Mouse (Mus musculus): Measurements from ENCODE around the gene Nek4. TPM values are rescaled to one million over a fixed set of nuclear protein-coding genes. Genes with fewer than 3 reads are reported as not detected.

The Nek4 gene
- polyA plus RNA-seq, 1 experiment from 2014 or later = 4.1 TPM

GRCm38 (mm10) chr14:31016063-31016462 lies 64.9 kb downstream of the Nek4 start:
- ATAC-seq (ENCODE audit: insufficient read depth) = no peak
- WGBS (ENCODE audit: insufficient replicate concordance) = 10% methylated on average over 1 of the region's 1 CpGs
- Histone ChIP-seq H3K9me3 (replicated peaks) (no peaks in the 10 kb centered on the region), H3K36me3 (replicated peaks) (peaks cover 67% of the 10 kb centered on the region), H3K4me2 (peak overlapping the region; percentile 91; the same call in 1 of the 2 replicates), H3K27me3 (no peaks in the 10 kb centered on the region), H3K4me3 (replicated peaks) (no peak overlapping the region), H3K4me1 (replicated peaks) (peaks cover 41% of the 10 kb centered on the region), H3K27ac (replicated peaks) (peak overlapping the region; percentile 35; the same call in 1 of the 2 replicates), H3K9ac (no peak overlapping the region)

- H3K27me3 ChIP-seq = no peaks in the 10 kb centered on the region
- no peak for ATAC-seq (ENCODE audit: insufficient read depth)
- peak overlapping the region; percentile 93 for H3K9ac ChIP-seq
- peak overlapping the region; percentile 91 for H3K4me2 ChIP-seq
- H3K4me3 ChIP-seq (replicated peaks) = peak overlapping the region; percentile 68
- H3K4me1 ChIP-seq (replicated peaks) = peaks cover 56% of the 10 kb centered on the region
- H3K27ac ChIP-seq (replicated peaks) = peak overlapping the region; percentile 98
- peaks cover 61% of the 10 kb centered on the region for H3K36me3 ChIP-seq (replicated peaks)
- no peaks in the 10 kb centered on the region for H3K9me3 ChIP-seq (replicated peaks)
- WGBS (ENCODE audit: insufficient replicate concordance) = 0% methylated on average over 2 of the region's 2 CpGs
Observed at GRCm38 (mm10) chr14:31017854-31018253, 66.7 kb downstream of the Nek4 start.

- H3K4me1 ChIP-seq (replicated peaks) = peaks cover 59% of the 10 kb centered on the region
- H3K27me3 ChIP-seq = no peaks in the 10 kb centered on the region
- H3K4me2 ChIP-seq = peak within 1 kb of the TSS; percentile 91
- H3K27ac ChIP-seq (replicated peaks) = peak within 1 kb of the TSS; percentile 98
- peak; percentile 87 for ATAC-seq (ENCODE audit: insufficient read depth)
- no peaks in the 10 kb centered on the region for H3K9me3 ChIP-seq (replicated peaks)
- WGBS (ENCODE audit: insufficient replicate concordance) = under 1% methylated on average over 53 of the region's 53 CpGs
- H3K9ac ChIP-seq = peak within 1 kb of the TSS; percentile 93
- peak within 1 kb of the TSS; percentile 68 for H3K4me3 ChIP-seq (replicated peaks)
- peaks cover 59% of the 10 kb centered on the region for H3K36me3 ChIP-seq (replicated peaks)
Observed at GRCm38 (mm10) chr14:31018860-31019291, 67.7 kb downstream of the Nek4 start, which contains the start of the genes Pbrm1 and Gnl3. Gene Pbrm1 (plus strand): TSS chr14:31019138. Gene Gnl3 (minus strand): TSS chr14:31019152.

- Histone ChIP-seq H3K4me2 (peak overlapping the region; percentile 91), H3K4me1 (replicated peaks) (peaks cover 59% of the 10 kb centered on the region), H3K9ac (peak overlapping the region; percentile 93), H3K36me3 (replicated peaks) (peaks cover 57% of the 10 kb centered on the region), H3K9me3 (replicated peaks) (no peaks in the 10 kb centered on the region), H3K27ac (replicated peaks) (peak overlapping the region; percentile 98), H3K4me3 (replicated peaks) (peak overlapping the region; percentile 68), H3K27me3 (no peaks in the 10 kb centered on the region)
- WGBS (ENCODE audit: insufficient replicate concordance) = 4% methylated on average over 38 of the region's 56 CpGs
- ATAC-seq (ENCODE audit: insufficient read depth) = peak; percentile 94
Observed at GRCm38 (mm10) chr14:31019331-31020205, 68.4 kb downstream of the Nek4 start.

GRCm38 (mm10) chr14:31022579-31022978 lies 71.4 kb downstream of the Nek4 start:
- no peaks in the 10 kb centered on the region for H3K9me3 ChIP-seq (replicated peaks)
- 61% methylated on average over 1 of the region's 1 CpGs for WGBS (ENCODE audit: insufficient replicate concordance)
- no peak for ATAC-seq (ENCODE audit: insufficient read depth)

GRCm38 (mm10) chr14:31025785-31026184 lies 74.6 kb downstream of the Nek4 start:
- peaks cover 23% of the 10 kb centered on the region for H3K4me1 ChIP-seq (replicated peaks)
- WGBS (ENCODE audit: insufficient replicate concordance) = 74% methylated on average over 3 of the region's 3 CpGs
- H3K36me3 ChIP-seq (replicated peaks) = peaks cover 78% of the 10 kb centered on the region
- H3K4me2 ChIP-seq = no peak overlapping the region
- no peak for ATAC-seq (ENCODE audit: insufficient read depth)
- no peak overlapping the region for H3K4me3 ChIP-seq (replicated peaks)
- H3K27ac ChIP-seq (replicated peaks) = no peak overlapping the region
- no peaks in the 10 kb centered on the region for H3K27me3 ChIP-seq
- no peaks in the 10 kb centered on the region for H3K9me3 ChIP-seq (replicated peaks)
- no peak overlapping the region for H3K9ac ChIP-seq

More at GRCm38 (mm10) chr14:31022579-31022978, 71.4 kb downstream of the Nek4 start:
- H3K36me3 ChIP-seq (replicated peaks) = peaks cover 55% of the 10 kb centered on the region
- peaks cover 42% of the 10 kb centered on the region for H3K4me1 ChIP-seq (replicated peaks)
- no peak overlapping the region for H3K9ac ChIP-seq
- H3K27me3 ChIP-seq = no peaks in the 10 kb centered on the region
- H3K27ac ChIP-seq (replicated peaks) = no peak overlapping the region; the same call in 1 of the 2 replicates
- no peak overlapping the region for H3K4me3 ChIP-seq (replicated peaks)
- H3K4me2 ChIP-seq = no peak overlapping the region

Other genes starting within 250 kb of the Nek4 start
- gene Sfmbt1, start 236.5 kb upstream of the Nek4 start, polyA plus RNA-seq (2015; fragmentation: Nextera tagmentation; extraction: Ambion mirVana) = 12.5 and 12.8 TPM in 2 replicates
- 8.8 and 8.9 TPM in 2 replicates for gene Tmem110, start 125.8 kb upstream of the Nek4 start, polyA plus RNA-seq (2015; fragmentation: Nextera tagmentation; extraction: Ambion mirVana)
- 1.1 and 1.6 TPM in 2 replicates for gene Mustn1, start 72.2 kb upstream of the Nek4 start, polyA plus RNA-seq (2015; fragmentation: Nextera tagmentation; extraction: Ambion mirVana)
- gene Itih4, start 64.9 kb upstream of the Nek4 start, polyA plus RNA-seq (2015; fragmentation: Nextera tagmentation; extraction: Ambion mirVana) = 205 and 267 TPM in 2 replicates
- gene Itih3, start 27.6 kb upstream of the Nek4 start, polyA plus RNA-seq (2015; fragmentation: Nextera tagmentation; extraction: Ambion mirVana) = 434 and 589 TPM in 2 replicates
- gene Itih1, start 8.1 kb upstream of the Nek4 start, polyA plus RNA-seq (2015; fragmentation: Nextera tagmentation; extraction: Ambion mirVana) = 53.8 and 71.1 TPM in 2 replicates
- 15.1 and 17.1 TPM in 2 replicates for gene Glt8d1, start 50.0 kb downstream of the Nek4 start, polyA plus RNA-seq (2015; fragmentation: Nextera tagmentation; extraction: Ambion mirVana)
- gene Spcs1, start 50.3 kb downstream of the Nek4 start, polyA plus RNA-seq (2015; fragmentation: Nextera tagmentation; extraction: Ambion mirVana) = 230 and 264 TPM in 2 replicates
- gene Pbrm1, start 67.8 kb downstream of the Nek4 start, polyA plus RNA-seq (2015; fragmentation: Nextera tagmentation; extraction: Ambion mirVana) = 53.3 and 55.6 TPM in 2 replicates
- 63.6 and 63.9 TPM in 2 replicates for gene Gnl3, start 67.8 kb downstream of the Nek4 start, polyA plus RNA-seq (2015; fragmentation: Nextera tagmentation; extraction: Ambion mirVana)
- gene Smim4, start 177.6 kb downstream of the Nek4 start, polyA plus RNA-seq (2015; fragmentation: Nextera tagmentation; extraction: Ambion mirVana) = 49.9 and 60.7 TPM in 2 replicates
- 167 and 213 TPM in 2 replicates for gene Nt5dc2, start 179.7 kb downstream of the Nek4 start, polyA plus RNA-seq (2015; fragmentation: Nextera tagmentation; extraction: Ambion mirVana)
- gene Stab1, start 217.3 kb downstream of the Nek4 start, polyA plus RNA-seq (2015; fragmentation: Nextera tagmentation; extraction: Ambion mirVana) = 22.0 and 27.4 TPM in 2 replicates

All from liver, embryonic 15.5 days (tissue).